Mouse (Mus musculus) T-cell, adult 2 months (primary cell): ENCODE data around the gene Farsa.
A peak's percentile ranks its signal among the peaks of the same experiment; 100 is the strongest.

Source experiments
- DNase-seq: peaks from one replicate; pipeline ENCODE4 v3.0.0; 2022; ENCODE audit warnings: low spot score

Gene Farsa

GRCm38 (mm10) chr8:84911854-84912253 is 55.1 kb downstream of the Farsa start:
- no peak for DNase-seq

GRCm38 (mm10) chr8:84912391-84912790 is 55.6 kb downstream of the Farsa start:
- DNase-seq = no peak

- DNase-seq = peak; percentile 90
Measured at GRCm38 (mm10) chr8:84912895-84913501, 56.2 kb downstream of the Farsa start.

GRCm38 (mm10) chr8:84913502-84913900 is 56.7 kb downstream of the Farsa start:
- DNase-seq = no peak

GRCm38 (mm10) chr8:84913960-84914359 is 57.2 kb downstream of the Farsa start:
- peak; percentile 63 for DNase-seq

GRCm38 (mm10) chr8:84915269-84915668 is 58.5 kb downstream of the Farsa start:
- no peak for DNase-seq

GRCm38 (mm10) chr8:84917781-84918180 is 61.0 kb downstream of the Farsa start:
- no peak for DNase-seq

- no peak for DNase-seq
Measured at GRCm38 (mm10) chr8:84918646-84919045, 61.9 kb downstream of the Farsa start.
